Mouse (Mus musculus) liver, embryonic 12.5 days (tissue): ENCODE data around the gene Pax6. TPM values are rescaled to one million over a fixed set of nuclear protein-coding genes. Genes with fewer than 3 reads are reported as not detected.

Experiments
- ATAC-seq: fragments of 200-750 bp; cut with Nextera tagmentation; 2 replicates; pipeline ENCODE4 v1.8.0; 2017; ENCODE audit warnings: moderate number of reproducible peaks, mild to moderate bottlenecking, moderate library complexity
- H3K27ac ChIP-seq: fragments of 300-500 bp; sonication (generic); 2 replicates; pipeline ENCODE4 v1.5.1; 2016; ENCODE audit warnings: mild to moderate bottlenecking
- H3K27me3 ChIP-seq: fragments of 300-500 bp; sonication (generic); replicated peaks from 2 replicates; pipeline ENCODE4 v1.6.1; 2016; ENCODE audit warnings: mild to moderate bottlenecking, moderate library complexity
- H3K36me3 ChIP-seq: fragments of 300-500 bp; sonication (generic); 2 replicates; pipeline ENCODE4 v1.6.1; 2016; ENCODE audit warnings: mild to moderate bottlenecking, moderate library complexity
- H3K4me1 ChIP-seq: fragments of 300-500 bp; sonication (generic); 2 replicates; pipeline ENCODE4 v1.6.1; 2016
- H3K4me2 ChIP-seq: fragments of 300-500 bp; sonication (generic); 2 replicates; pipeline ENCODE4 v1.6.1; 2016; ENCODE audit warnings: mild to moderate bottlenecking, moderate library complexity
- H3K4me3 ChIP-seq: fragments of 300-500 bp; sonication (generic); 2 replicates; pipeline ENCODE4 v1.5.1; 2016; ENCODE audit warnings: mild to moderate bottlenecking, moderate library complexity
- H3K9ac ChIP-seq: fragments of 300-500 bp; sonication (generic); 2 replicates; pipeline ENCODE4 v1.6.1; 2016; ENCODE audit warnings: mild to moderate bottlenecking, moderate library complexity
- H3K9me3 ChIP-seq: fragments of 300-500 bp; sonication (generic); replicated peaks from 2 replicates; pipeline ENCODE4 v1.6.1; 2016; ENCODE audit warnings: mild to moderate bottlenecking, moderate library complexity
- WGBS: fragments of 180-500 bp; shearing (Covaris S2); methylation state at CpG from one replicate; pipeline ENCODE4 v1.1.7; 2016; ENCODE audit not compliant: insufficient replicate concordance; 5-methylcytosine and 5-hydroxymethylcytosine counted together
- polyA plus RNA-seq: library from polyadenylated mRNA; unstranded; fragments of >200 nt; fragmentation: Nextera tagmentation; extraction: Ambion mirVana; gene quantifications from 2 replicates; pipeline ENCODE4 v1.2.1, GENCODE M21; 2016

The Pax6 gene
- polyA plus RNA-seq, 1 experiment from 2014 or later: 0.05 TPM

DNA sequence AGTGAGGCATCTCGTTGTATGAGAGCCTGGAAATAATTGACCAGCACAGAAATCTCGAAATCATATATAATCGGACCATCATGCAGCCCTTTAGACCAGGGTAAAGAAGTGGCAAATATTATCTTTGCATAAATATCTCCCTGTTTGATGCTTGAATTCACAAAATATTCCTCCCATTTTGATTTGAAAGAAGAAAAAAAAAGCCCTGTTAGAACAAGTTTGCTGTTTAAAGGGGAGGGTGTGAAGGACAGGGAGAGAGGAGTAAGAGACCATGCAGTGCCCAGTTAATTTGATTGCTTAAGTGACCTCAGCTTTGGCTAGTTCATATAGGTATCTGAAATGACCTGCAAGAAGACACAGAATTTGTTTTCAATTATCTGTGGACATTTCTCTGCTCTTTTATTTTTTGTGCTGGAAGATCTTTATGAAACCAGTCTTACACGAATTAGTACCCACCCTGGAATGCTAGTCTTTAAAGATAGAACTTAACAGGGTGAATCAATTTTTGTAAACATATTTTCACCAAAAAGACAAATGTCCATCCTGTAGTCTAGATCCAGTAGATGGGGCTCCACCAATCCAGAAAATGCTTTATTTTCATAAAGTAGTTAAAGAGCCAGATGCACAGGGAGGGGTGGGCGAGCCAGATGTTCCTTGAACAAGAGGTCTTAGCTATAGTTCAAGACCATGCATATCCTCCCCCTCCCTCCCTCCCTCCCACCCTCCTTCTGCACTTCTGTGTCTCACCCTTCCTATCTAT, 3.0 kb upstream of the Pax6 start:
- peaks cover 17% of the 10 kb centered on the region; the same call in 1 of the 2 replicates for H3K4me1 ChIP-seq
- WGBS: 13% methylated on average over 5 of the region's 5 CpGs

GRCm38 (mm10) chr2:105666331-105666730, 2.4 kb upstream of the Pax6 start:
- Histone ChIP-seq H3K27me3 (peaks cover 100% of the 10 kb centered on the region), H3K4me2 (no peak overlapping the region), H3K9ac (no peak overlapping the region), H3K27ac (no peak overlapping the region), H3K4me3 (no peak overlapping the region), H3K4me1 (peaks cover 17% of the 10 kb centered on the region; the same call in 1 of the 2 replicates), H3K9me3 (no peaks in the 10 kb centered on the region), H3K36me3 (no peaks in the 10 kb centered on the region)
- 2% methylated on average over 6 of the region's 6 CpGs for WGBS
- ATAC-seq: no peak

More for the DNA sequence above, 3.0 kb upstream of the Pax6 start:
- Histone ChIP-seq H3K9ac (no peak overlapping the region), H3K4me2 (no peak overlapping the region), H3K4me3 (no peak overlapping the region), H3K27me3 (peaks cover 100% of the 10 kb centered on the region), H3K27ac (no peak overlapping the region), H3K9me3 (no peaks in the 10 kb centered on the region), H3K36me3 (no peaks in the 10 kb centered on the region)
- no peak for ATAC-seq

DNA sequence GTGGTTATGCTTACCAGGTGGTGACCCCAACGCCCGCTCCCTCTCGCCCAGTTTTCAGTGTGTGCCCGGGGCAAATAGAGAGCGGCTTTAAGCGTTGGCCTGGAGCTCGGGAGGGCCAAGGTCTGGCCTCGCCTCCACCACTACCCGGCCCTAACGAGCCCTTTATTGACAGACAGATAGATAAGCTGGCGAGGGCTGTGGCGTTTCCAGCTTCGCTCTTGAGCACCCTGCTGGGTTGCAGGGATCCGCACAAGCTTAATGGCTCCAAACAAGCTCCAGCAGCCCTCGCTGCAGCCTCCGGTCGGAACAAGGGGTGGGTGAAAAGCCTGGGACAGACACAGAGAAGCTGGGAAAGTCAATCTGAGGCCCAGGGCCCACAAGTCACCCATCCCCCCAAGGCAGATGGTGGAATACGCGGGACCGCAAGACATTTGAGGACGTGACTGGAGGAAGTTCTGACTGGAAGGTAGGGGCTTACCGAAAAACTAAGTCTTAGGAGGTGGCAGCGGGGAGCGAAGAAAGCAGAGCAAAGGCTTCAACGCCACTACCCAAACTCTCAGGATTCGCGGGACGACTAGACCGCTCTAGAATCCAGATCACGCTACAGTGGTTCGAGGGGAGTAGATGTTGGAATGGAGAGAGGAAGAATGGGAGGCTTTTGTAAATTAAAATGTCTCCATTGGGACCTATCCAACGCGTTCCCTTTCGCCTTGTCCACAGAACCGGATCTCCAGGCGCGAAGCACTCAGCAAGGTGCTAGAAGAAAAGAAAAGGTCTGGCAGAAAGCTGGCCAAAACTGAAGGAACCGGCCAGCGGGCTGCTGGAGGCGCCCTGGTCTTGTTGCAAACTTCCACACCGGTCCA, 1.7 kb upstream of the Pax6 start:
- no peak overlapping the region for H3K27ac ChIP-seq
- peak; percentile 51; the same call in 1 of the 2 replicates for ATAC-seq
- no peak overlapping the region for H3K9ac ChIP-seq
- H3K9me3 ChIP-seq: no peaks in the 10 kb centered on the region
- no peak overlapping the region; the same call in 1 of the 2 replicates for H3K4me3 ChIP-seq
- peaks cover 17% of the 10 kb centered on the region; the same call in 1 of the 2 replicates for H3K4me1 ChIP-seq
- no peaks in the 10 kb centered on the region for H3K36me3 ChIP-seq
- H3K27me3 ChIP-seq: peaks cover 100% of the 10 kb centered on the region
- WGBS: 2% methylated on average over 41 of the region's 41 CpGs
- no peak overlapping the region for H3K4me2 ChIP-seq

DNA sequence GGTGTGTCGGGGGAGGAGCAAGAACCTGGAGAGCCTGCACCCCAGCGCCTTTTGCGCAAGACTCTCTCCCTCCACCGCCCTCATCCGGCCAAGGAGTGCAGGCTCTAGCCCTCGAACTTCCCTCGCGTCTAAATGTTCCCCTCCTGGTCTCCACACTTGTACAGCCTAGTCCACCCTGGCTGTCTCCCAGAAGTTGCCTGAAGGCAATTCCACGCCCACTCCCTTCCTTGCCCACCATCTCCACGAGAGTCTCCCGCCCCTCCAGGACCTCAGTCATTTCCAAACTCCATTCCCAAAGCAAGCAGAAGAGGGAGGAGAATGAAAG, 1.1 kb upstream of the Pax6 start:
- Histone ChIP-seq H3K9me3 (no peaks in the 10 kb centered on the region), H3K27me3 (peaks cover 100% of the 10 kb centered on the region), H3K36me3 (no peaks in the 10 kb centered on the region), H3K9ac (no peak overlapping the region), H3K4me2 (no peak overlapping the region), H3K4me3 (no peak overlapping the region), H3K27ac (no peak overlapping the region), H3K4me1 (peaks cover 17% of the 10 kb centered on the region; the same call in 1 of the 2 replicates)
- under 1% methylated on average over 11 of the region's 11 CpGs for WGBS
- ATAC-seq: no peak

GRCm38 (mm10) chr2:105669371-105669861, 716 bp downstream of the Pax6 start:
- ATAC-seq: no peak
- under 1% methylated on average over 35 of the region's 35 CpGs for WGBS

DNA sequence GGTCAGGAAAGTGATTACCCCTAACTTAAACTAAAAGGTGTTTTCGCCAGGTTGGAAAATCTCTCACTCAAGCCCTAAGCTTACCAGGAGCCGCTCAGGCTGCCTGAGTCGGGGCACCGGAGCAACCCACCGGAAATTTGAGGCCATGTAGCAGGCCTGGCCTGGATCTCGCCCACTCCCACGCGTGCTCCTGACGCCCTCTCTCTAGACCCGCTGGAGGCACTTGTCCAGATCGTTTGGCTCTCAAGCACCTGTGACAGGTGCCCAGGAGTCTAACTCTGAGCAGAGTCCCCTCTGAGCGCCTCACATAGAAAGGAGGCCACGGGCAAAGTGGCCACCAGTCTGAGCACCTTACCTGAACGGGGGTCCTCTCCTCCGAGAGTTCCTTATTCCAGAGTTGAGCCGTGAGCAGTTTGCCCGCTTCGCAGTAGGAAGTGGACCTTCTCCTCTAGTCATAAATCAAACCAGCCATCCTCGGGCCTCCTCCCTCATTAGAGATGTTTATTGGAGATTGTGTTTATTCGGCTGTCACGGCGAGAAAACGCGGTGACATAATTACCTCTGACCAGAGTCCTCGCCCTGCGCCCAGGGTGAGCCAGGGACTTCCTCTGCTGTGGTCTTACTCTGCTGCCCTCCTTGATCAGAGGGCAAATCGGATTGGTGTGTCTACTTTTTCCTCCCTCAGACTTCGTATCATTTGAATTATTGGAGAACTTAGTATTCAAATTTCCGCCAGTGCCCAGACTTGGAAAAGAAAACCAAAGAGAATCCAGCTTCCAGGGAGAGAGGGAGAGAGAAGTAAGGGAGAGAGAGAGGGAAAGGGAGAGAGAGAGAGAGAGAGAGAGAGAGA, 1.4 kb downstream of the Pax6 start:
- ATAC-seq: no peak
- Histone ChIP-seq H3K36me3 (no peaks in the 10 kb centered on the region), H3K4me1 (peaks cover 29% of the 10 kb centered on the region), H3K9me3 (no peaks in the 10 kb centered on the region), H3K4me3 (no peak overlapping the region), H3K27me3 (peaks cover 100% of the 10 kb centered on the region), H3K27ac (no peak overlapping the region), H3K9ac (no peak overlapping the region), H3K4me2 (no peak overlapping the region)
- WGBS: 3% methylated on average over 29 of the region's 29 CpGs

More at GRCm38 (mm10) chr2:105669371-105669861, 716 bp downstream of the Pax6 start:
- H3K27me3 ChIP-seq: peaks cover 100% of the 10 kb centered on the region
- H3K4me1 ChIP-seq: peaks cover 22% of the 10 kb centered on the region; the same call in 1 of the 2 replicates
- H3K4me3 ChIP-seq: no peak overlapping the region
- H3K36me3 ChIP-seq: no peaks in the 10 kb centered on the region
- H3K9me3 ChIP-seq: no peaks in the 10 kb centered on the region
- H3K4me2 ChIP-seq: no peak overlapping the region
- H3K27ac ChIP-seq: no peak overlapping the region
- no peak overlapping the region for H3K9ac ChIP-seq

DNA sequence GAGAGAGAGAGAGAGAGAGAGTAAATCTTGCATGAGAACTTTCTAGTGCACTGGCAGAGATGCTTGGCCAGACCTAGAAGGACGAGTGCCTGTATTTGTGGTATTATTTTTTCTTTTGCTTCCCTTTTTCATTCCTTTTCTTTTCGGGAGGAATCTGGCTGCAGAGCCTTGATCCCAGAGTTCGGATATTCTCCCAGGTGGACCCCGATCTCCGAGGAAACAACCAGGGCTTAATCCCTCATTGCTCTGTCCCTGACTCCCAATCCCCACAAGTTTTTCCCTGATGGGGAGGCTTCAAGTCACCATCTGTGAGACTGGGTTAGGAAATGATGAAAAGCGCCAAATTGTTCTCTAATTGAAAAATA, 2.0 kb downstream of the Pax6 start:
- Histone ChIP-seq H3K27ac (no peak overlapping the region), H3K4me1 (peaks cover 31% of the 10 kb centered on the region), H3K4me3 (no peak overlapping the region), H3K27me3 (peaks cover 100% of the 10 kb centered on the region), H3K4me2 (no peak overlapping the region), H3K9ac (no peak overlapping the region), H3K36me3 (no peaks in the 10 kb centered on the region), H3K9me3 (no peaks in the 10 kb centered on the region)
- 3% methylated on average over 6 of the region's 6 CpGs for WGBS
- ATAC-seq: no peak

DNA sequence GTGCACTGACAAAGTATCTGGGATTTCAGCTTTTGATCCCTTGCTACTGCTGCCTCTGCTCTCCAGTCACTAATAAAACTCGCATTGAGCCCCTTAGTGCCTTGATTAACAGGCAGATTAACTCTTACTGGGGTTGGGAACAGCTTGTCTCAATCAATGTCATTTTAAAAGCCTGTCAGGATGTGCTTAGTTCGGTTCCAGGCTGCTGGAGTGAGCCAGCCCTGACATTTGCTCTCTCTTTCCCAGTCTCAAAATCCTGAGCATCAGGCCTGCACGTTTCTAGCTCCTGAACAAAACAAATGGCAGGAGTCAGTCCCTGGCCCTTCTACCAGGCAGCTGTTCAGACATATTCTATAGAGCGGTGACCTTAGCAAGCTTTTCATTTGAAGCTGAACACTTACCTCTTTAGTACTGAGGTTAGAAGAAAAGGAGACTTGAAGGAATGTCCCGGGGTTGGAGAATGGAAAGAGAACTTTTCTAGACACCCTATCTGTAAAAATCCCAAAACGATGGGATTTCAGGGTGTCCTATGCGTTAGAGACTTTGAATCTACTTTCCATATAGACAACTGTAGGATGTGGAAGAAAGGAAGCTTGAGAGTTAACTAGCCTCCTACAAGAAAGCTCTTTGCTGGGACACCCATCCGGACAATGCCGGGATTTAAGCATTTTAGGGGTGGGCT, 2.6 kb downstream of the Pax6 start:
- Histone ChIP-seq H3K4me3 (no peak overlapping the region), H3K36me3 (no peaks in the 10 kb centered on the region), H3K9ac (no peak overlapping the region), H3K27ac (no peak overlapping the region), H3K27me3 (peaks cover 100% of the 10 kb centered on the region), H3K4me1 (peaks cover 35% of the 10 kb centered on the region), H3K9me3 (no peaks in the 10 kb centered on the region), H3K4me2 (no peak overlapping the region)
- ATAC-seq: no peak
- 3% methylated on average over 9 of the region's 9 CpGs for WGBS

DNA sequence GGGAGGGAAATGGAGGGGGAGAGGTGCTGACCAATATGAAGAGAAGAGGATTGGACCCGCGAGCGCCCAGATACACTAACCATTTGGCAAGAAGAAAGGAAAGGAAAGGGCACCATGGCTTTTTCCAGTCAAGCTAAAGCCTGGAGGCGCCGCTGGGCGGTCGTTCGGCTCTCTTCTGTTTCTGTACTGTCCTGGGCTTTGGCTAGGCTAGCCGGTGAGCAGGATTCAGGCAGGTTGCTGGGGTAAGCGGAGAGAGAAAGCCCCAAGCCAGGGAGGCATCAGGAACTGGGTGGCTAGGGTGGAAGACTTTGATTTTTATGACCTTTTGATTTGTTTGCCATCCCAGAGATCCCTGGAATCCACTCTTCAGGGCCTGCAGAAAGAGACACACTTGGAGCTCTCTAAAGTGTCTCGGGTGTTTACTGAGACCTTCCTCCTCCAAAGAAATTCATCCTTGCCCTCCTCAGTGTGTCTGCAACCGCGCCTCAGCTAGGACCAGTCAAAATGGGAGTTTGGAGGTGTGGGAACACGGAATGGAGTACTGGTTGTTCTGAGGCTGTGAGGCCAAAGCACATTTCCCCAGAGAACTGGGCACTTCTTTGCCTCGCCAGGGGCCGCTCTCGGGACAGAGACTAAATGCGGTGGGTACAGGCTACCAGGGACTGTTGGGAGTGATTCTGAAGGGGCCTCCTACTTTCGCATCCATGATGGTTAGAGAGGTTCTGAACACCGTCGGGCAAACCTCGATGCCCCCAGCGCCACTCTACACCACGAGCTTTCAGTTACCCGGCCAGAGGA, 3.3 kb downstream of the Pax6 start:
- Histone ChIP-seq H3K4me1 (peaks cover 37% of the 10 kb centered on the region), H3K9ac (no peak overlapping the region), H3K4me3 (no peak overlapping the region), H3K27ac (no peak overlapping the region), H3K36me3 (no peaks in the 10 kb centered on the region), H3K9me3 (no peaks in the 10 kb centered on the region), H3K4me2 (peak overlapping the region; percentile 7; the same call in 1 of the 2 replicates), H3K27me3 (peaks cover 100% of the 10 kb centered on the region)
- no peak for ATAC-seq
- 3% methylated on average over 25 of the region's 25 CpGs for WGBS

GRCm38 (mm10) chr2:105672596-105672960, 3.9 kb downstream of the Pax6 start:
- Histone ChIP-seq H3K4me2 (peak overlapping the region; percentile 7; the same call in 1 of the 2 replicates), H3K27me3 (peaks cover 100% of the 10 kb centered on the region), H3K9me3 (no peaks in the 10 kb centered on the region), H3K4me1 (peaks cover 32% of the 10 kb centered on the region), H3K4me3 (no peak overlapping the region), H3K27ac (no peak overlapping the region), H3K36me3 (no peaks in the 10 kb centered on the region), H3K9ac (no peak overlapping the region)
- WGBS: 2% methylated on average over 16 of the region's 16 CpGs
- no peak for ATAC-seq
